Mouse (Mus musculus) kidney, adult 11 months (tissue): ENCODE measurements around the gene Snx29.

Experiments
- DNase-seq: peaks from one replicate; pipeline ENCODE4 v3.0.0; 2022

Snx29 gene

DNA sequence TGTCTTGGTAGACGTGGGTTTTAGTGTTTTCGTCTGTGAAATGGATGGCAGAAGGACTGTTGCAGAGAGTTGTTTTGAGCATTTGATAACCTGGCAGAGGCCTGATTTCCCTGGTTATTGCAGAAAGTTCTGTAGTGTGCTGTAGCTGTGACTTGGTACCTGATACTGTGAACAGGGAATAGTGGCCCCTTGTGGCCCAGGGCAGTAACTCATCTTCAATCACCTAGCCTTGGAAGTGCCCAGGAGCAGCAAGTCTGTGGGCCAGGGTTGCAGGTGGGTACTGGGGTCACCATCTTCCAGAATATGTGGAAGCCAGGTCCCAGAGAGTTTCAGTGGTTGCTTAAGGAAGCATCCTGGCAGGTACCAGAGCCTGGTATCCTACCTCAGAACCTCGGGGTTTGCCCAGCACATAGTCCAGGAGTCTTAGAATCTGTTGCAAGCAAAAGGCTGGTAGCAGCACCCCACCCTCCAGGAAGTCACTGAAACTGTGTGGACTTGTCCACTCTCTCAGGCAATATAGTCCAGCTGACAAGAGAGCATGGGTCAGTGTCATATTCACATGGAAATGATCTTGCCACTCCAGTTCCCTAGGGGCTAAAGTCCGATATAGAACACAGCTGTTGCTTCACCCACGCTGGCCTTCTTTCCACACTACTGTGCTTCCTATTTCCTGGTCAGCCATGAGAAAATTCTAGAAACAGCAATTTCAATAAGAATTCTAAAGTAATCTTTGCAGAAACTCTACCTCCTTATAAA is 281.1 kb downstream of the Snx29 start:
- peak; percentile 48 for DNase-seq

DNA sequence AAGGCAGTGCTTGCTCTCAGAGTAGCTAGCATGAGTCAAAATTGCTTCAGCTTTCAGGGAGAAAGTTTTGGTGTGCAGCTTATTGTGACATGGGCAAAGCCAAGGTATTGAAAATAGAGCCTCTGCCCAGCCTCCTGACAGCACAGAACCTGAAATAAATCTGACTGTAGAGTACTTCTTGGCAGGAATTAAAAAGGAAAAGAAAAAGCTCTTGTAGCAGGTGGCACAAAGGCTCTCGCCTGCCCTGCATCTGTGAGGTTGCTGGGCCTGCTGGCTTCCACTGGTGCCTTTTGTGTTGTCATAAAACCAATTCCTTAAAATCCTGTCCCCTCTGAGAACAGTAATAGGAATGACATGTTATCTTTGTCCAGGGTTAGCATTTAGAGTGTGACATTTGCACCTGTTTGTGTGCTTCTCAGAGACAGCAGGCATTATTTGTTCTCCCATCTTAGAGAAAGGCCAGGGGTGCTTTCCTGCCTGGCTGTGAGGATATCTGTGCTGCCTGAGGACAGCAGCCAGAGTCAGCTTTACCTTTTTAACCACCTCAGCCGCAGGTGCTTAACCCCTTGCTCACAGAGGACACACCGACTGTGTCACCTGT is 289.9 kb downstream of the Snx29 start:
- no peak for DNase-seq

DNA sequence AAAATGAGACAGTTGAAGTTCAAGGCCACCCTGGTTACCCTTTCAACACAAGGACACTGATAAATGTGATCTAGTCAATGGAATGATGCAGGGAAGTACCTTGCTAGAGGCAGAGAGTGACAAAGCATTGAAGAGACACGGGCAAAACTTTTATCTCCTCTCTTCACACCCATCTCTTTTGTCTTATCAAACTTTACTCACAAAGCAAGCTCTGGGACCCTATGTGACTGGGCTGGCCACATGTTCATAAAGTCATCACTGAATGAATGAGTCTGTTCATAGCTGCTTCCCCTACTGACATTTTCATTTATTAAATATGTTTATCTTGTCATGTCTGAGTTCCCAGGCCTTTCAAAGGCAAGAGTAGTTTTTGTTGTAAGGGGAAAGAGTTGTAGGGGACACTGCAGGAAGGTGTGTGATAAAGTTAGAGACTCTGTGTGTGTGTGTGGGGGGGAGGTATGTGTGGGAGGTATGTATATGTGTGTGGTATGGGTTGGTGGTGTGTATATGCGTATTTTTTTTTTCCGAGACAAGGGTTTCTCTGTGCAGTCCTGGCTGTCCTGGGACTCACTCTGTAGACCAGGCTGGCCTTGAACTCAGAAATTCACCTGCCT is 291.8 kb downstream of the Snx29 start:
- DNase-seq: no peak

DNA sequence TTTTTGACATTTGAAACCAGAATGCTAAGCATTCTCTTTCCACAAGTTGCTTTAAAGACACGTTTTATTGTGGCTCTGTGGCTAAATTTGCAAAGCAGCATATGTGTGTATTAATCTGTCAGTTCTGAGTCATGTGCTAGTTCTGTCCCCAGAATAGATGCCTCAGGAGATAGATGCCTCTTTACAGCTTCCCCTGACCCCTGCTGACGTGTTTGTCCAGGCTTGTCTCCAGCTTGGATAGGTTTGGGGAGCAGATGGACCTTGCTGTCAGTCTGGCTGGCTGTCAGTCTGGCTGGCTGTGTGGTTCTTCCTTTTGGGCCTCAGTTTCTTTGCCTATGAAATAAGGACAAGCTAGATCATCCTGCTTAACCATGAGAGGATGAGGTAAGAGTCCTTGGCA is 292.9 kb downstream of the Snx29 start:
- no peak for DNase-seq

DNA sequence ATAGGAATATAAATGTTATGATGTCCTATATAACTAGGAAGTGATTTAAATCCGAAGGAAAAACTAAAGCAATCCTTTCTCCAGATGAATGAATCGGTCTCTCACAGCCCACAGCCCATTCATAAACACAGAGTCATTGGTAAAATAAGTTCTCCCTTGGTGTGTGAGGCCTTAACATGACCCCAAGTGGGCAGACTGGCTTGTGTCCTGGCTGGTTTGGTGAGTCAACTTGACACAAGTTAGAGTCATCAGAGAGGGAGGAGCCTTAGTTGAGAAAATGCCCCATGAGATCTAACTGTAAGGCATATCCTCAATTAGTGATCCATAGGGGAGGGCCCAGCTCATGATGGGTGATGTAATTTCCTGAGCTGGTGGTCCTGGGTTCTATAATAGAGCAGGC is 297.2 kb downstream of the Snx29 start:
- no peak for DNase-seq

DNA sequence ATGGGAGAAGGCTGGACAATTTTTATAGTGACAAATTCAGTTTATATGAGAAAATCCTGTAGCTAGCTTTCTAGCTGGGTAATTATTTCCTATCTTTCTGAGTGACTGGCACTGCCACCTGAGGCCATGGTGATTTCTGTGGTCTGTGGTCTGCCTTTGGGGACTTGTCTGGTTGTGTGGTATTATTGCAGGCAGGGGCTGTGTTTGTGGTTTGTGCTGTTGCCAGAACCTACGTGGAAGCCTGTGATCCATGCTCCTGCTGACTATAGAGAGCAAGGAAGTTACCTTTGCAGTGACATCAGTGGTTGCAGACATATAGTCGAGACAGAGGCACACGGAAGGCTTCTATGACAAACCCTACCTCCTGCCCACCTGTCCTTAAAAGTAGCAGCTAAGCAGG is 298.3 kb downstream of the Snx29 start:
- DNase-seq: no peak

DNA sequence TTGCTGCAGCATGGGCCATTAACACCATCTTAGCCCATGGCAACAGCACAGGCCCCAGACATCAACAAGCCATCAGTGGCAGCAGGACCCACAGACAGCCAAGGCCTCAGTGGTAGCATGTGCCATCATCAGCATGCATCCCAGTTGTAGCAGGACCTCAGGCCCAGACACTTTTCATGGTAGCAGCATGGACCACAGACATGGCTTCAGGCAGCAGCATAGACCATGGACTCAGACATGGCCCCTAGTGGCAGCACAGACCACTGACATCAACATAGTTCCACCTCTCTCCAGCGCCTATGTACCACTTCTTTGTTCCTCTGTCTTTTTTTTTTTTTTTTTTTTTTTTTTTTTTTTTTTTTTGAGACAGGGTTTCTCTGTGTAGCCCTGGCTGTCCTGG is 299.0 kb downstream of the Snx29 start:
- no peak for DNase-seq

DNA sequence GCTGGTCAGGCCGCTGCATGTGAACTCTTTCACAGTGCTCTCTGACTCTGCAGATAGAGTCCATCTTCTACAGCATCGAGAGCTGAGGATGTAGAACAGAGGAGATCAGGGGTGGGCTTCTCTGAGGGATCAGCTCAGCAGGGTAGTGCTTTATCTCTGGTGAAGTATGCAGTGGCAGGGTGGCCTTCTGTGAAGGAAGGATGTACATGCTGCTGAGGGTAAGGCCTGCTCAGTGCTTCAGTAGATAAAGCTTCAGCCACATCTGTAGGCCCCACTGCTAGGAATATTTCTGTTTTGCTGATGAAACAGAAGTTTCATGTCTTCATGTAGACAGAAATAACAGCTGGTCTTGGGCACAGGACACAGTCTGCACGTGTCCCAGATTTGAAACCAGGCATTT is 300.3 kb downstream of the Snx29 start:
- no peak for DNase-seq

DNA sequence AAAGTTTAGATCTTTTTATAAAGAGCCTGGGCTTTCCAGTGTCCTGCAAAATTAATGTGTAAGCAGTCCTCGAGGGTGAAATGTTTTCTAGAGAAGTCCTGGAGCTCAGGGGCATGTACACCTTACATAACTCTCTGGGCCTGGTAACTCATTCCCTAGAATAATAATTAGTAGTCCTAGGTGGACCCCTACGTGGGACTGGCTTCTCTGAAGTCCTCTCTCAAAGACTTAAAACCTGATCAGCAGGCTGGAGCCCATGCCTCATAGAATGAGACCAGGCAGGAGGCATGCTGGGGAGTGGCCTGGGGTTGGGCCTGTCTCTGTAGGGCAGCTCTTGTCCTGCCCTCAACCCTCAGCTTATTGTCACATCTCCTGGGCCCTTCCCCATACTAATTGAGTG is 301.4 kb downstream of the Snx29 start:
- peak; percentile 75 for DNase-seq

DNA sequence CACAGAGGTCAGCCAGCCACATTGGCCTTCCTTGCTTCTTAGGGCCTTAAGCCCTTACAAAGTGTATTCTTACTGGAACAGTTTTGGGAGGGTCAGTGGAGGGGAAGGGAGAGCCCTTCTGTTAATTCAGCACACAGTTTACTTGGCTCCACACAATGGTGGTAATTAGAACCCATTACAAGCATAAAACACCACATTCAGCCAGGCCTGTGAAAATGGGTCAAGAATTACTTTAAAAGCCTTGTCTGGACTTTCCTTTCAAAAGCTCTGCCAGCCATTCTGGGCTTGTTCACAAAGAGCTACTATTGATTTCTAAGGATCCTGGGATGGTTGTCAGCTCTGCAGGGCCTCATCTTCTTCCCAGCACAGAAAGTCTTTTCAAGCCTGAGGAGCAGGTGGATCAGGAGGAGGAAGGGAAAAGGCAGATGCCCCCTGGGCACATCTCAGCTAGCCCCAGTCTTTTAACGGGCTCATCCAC is 303.3 kb downstream of the Snx29 start:
- DNase-seq: no peak

DNA sequence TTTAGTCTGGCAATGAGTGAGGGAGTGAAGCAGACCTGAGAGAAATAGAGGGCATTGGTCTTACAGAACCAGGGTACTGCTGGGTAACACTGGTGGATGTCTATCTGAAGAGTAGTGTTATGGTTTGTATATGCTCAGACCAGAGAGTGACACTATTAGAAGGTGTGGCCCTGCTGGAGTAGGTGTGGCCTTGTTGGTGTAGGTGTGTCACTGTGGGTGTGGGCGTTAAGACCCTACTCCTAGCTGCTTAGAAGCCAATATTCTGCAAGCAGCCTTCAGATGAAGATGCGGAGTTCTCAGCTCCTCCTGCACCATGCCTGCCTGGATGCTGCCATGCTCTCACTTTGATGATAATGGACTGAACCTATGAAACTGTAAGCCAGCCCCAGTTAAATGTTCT is 303.9 kb downstream of the Snx29 start:
- DNase-seq: no peak

DNA sequence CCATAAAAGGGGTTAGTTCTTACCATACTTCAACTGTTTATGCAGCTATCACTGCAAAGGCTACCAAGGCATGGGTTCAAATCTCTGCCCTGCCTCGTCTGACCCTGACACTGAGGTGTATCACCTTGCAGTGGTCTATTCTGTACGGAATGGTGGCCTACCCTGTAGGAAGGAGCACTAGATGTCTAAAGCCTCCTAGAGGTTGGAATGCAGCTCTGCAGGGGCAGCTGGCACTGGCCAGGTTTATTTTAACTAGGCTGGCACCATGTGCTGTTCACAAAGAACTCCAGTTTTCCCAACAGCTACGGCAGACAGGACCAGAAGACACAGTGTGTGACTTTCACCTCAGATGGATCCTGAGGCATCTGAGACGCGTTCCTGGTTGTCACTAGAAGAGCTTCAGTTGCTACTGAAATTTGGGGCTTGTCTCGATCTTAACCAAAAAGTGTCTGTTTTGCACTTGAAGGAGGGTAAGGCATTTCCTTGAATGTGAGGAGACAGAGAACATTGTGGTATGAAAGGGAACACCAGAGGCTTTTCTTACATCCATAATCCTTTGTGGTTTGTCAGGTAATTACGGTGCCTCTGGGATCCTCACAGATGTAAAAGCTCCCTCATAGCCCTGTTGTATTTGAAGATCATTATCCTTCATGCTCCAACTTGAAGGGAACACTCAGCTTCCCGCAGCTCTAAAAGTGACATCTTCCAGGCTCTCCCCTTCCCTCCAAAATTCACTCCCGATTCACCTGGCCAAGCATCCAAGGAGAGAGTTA is 305.3 kb downstream of the Snx29 start:
- peak; percentile 70 for DNase-seq

DNA sequence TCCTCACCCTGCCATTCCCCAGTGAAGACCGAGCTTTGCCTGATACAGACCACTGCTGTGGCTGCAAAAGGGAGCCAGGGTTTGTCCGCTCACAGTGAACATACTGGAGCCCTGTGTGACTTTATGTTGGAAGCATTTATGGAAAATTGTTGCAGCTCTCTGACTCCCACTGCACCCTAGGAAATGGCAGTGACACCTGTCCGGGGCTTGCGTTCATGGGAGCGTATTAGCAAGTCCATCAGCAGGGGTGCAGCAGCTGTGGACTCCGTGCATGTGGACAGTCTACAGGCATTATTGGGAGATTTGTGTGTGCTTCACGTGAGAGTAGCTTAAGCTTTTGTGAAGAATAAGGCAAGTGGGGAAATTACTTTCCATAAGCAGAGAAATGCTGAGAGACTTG is 307.0 kb downstream of the Snx29 start:
- DNase-seq: no peak

DNA sequence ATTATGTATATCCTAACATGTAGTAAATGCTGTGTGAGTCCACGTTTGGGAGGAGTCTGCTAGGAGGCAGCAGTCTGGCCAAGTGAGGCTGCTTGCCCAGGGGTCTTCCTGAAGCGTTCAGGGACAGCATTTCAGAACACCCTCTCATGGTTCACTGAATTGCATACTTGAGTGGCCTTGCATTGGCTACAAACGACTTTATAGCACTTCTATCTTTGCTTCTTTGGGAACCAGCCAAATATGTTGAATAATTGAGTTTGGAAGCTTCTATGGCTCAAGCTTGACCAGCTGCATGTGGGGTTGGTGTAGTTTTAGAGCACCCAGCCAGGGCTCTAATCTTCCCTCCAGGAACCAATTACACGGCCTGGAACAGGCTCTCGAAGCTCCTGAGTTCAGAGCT is 307.8 kb downstream of the Snx29 start:
- DNase-seq: peak; percentile 24

DNA sequence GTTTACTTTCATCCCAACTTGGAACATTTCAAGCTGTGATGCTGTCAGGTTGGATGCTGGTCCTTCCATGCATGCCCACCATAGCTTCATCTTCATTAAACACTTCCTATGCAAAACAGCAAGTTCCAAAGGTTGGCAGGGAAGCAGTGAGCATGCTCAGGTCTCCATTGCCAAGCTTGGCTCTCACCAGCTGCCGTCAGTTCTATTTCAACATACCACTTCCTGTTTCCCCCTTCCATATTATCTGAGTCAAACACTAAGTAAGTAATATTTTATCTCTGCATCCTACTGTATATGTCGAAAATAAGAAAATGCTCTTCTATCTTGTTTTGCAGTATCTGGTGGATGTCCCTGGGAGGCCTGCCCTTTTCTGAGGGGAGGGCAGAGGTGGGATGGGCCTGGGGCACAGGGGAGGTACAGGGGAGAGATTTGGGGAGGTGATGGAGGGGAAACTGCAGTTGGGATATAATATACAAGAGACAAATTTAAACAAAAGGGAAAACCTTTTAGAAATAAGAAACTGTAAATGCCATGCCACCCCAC is 309.6 kb downstream of the Snx29 start:
- DNase-seq: no peak

DNA sequence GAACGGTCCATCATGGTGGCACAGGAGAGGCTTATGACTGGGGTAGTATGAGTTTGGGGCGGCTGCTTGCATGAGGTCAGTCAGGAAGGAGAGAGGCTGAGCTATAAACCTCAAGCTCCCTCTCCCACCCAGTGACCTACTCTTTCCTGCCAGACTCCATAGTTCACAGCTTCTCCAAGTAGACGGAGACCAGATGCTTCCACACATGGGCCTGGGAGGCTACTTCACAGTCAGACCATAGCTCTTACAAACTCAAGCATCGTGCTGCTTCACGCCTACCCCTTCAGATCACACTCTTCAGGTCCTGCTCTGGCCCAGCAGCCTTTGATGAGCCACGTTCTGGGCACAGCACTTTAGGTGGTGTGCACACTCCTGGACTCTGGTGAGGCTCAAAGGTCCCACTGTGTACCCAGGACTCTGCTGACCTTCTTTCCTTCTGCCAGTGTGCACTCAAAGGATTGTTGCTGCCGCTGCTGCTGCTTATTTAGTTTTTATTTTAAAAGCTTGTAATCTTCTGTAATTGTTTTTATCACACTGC is 313.6 kb downstream of the Snx29 start:
- no peak for DNase-seq

DNA sequence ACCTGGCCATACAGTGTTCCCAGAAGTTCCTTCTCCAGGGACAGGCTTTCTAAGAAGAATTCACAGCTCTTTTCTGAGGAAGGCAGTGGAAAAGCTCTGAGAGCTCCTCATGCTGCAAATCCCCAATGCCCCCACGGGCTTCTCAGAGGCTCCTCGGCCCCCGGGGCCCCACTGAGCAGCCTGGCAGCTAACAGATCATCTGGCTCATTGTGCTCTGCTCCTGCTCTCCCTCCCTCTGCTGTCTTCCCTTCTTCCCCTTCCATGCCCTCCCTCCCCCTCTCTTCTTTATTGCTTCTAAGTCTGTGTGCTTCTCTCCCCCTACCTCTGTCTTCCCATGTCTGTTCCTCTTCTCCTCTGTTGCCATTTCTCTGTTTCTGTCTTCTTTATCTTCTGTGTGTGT is 314.2 kb downstream of the Snx29 start:
- DNase-seq: no peak

DNA sequence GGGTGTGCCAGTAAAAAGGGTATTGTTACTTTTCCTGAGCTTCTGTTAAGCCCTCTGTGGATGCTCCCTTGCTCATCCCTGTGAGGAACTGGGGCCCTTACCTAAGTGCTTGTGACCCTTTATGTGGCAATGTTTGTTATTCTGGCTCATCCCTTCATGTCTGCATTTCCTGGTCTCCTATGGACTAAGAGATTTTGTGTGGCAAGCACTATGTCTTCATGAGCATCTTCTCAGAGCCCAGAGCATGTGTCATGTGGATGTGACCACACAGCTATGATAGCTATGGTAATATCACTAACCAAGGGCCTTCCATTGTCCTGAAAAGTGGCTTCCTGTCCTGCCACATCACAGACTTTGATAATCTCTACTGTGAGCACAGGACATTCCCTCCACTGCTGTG is 315.1 kb downstream of the Snx29 start:
- no peak for DNase-seq

DNA sequence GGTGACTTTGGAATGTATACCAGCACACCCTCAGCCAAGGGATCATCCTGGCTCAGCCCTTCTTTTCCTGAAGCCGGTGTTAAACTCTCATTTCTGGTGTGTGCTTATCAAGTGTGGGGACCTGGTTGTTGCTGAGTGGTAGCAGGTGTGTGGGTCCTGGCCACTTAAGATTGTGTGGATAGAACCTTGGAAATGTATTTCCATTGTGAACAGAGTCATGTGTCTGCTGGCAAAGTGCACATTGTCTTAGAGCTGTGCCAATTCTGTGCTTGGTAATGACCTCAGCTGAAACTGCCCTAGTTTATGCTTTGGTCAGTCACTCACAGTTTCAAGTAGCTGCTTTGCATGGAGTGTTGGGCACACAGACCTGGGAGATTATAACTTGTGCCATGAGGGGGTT is 316.0 kb downstream of the Snx29 start:
- no peak for DNase-seq

DNA sequence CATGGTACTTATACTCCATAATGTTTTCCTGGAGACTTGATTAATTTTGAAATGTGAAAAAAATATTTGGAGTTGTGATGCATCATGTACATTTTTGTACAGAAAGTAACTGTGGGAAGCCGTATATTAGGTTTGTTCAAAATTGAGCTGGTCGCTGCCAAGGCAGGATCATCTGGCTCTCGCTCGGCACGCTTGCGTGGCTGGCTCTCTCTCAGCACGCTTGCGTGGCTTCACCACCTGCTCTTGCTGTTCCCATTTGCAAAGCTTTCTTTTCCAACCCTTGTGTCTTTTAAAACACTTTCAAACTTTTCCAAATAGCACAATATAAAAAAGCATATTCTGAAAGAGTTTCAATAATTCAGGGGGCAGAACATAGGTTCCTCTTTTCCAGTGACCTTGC is 317.2 kb downstream of the Snx29 start:
- no peak for DNase-seq

DNA sequence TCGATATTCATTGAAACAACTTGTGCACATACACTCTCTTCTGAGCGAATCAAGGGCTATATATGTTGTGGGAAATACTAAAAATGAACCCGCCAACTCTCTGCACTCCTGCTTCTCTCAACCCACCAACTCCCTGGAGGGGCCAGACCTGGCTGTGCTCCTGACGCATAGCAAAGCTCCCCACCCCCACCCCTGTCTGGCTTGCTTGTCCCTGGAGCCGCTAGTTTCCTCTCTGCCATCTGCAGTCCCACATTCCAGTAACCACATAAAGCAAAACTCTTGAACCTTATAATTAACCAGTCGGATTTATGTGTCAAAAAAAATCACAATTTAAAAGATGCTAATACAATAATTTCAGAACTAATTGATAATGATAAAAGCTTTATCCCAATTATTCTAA is 320.9 kb downstream of the Snx29 start:
- DNase-seq: no peak

DNA sequence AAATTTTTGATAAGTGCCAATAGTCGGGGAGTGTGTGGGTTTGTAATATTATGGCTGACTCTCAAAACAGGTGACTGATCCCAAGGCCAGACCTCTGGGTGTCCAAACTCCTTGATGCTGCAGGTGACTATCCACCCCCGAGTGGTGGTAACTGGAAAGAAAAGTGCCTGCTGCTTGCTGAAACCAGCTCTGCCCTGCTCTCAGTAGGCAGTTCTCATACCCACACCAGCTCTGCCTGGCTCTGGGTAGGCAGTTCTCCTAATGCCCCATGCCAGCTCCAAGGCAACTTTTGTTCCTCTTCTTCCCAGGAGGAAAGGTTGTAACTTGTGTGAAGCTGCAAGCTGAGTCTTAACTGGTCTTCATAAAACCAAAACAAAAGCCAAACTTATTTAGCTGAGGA is 321.7 kb downstream of the Snx29 start:
- peak; percentile 32 for DNase-seq

DNA sequence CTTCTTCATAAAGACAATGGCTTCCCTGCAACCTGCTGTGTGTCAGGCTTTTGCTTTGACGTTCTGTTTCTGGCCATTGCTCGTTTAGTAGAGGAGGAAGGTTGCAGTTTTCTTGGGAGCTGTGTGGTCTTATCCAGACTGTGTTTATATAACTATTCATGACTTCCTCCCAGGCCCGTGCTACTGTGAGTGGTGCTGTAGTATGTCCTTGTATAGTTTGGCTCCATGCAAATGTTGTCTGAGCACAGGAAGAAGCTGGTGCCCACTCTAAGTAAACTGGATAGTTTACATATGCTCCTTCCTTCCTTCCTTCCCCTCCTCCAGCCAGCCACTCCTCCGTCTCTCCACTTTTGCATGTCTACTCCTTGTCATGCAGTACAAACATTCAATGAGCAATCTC is 323.0 kb downstream of the Snx29 start:
- no peak for DNase-seq
